Mouse (Mus musculus) forebrain, embryonic 11.5 days (tissue): ENCODE data around the gene Pcca. TPM values are rescaled to one million over a fixed set of nuclear protein-coding genes. Genes with fewer than 3 reads are reported as not detected.

Source experiments
- ATAC-seq: fragments of 200-750 bp; cut with Nextera tagmentation; replicated peaks from 2 replicates; pipeline ENCODE4 v1.8.0; 2017; ENCODE audit warnings: moderate TSS enrichment; ENCODE audit not compliant: low FRiP score
- DNase-seq: peaks from one replicate; pipeline ENCODE4 v3.0.0-alpha.2; 2017; ENCODE audit warnings: low spot score
- H3K27ac ChIP-seq: fragments of 300-500 bp; sonication (generic); 2 replicates; pipeline ENCODE4 v1.5.1; 2014; ENCODE audit warnings: low read depth, low read length
- H3K27me3 ChIP-seq: fragments of 300-500 bp; sonication (generic); 2 replicates; pipeline ENCODE4 v1.6.1; 2014; ENCODE audit warnings: mild to moderate bottlenecking, low read length, mixed read lengths; ENCODE audit not compliant: control insufficient read depth, insufficient read depth
- H3K36me3 ChIP-seq: fragments of 300-500 bp; sonication (generic); 2 replicates; pipeline ENCODE4 v1.6.1; 2014; ENCODE audit warnings: mild to moderate bottlenecking, low read length, moderate library complexity, mixed read lengths; ENCODE audit not compliant: control insufficient read depth, insufficient read depth
- H3K4me1 ChIP-seq: fragments of 300-500 bp; sonication (generic); replicated peaks from 2 replicates; pipeline ENCODE4 v1.6.1; 2014; ENCODE audit warnings: low read length, mixed read lengths; ENCODE audit not compliant: control insufficient read depth, insufficient read depth
- H3K4me2 ChIP-seq: fragments of 300-500 bp; sonication (generic); 2 replicates; pipeline ENCODE4 v1.6.1; 2014; ENCODE audit warnings: low read depth, mild to moderate bottlenecking, low read length, moderate library complexity, mixed read lengths; ENCODE audit not compliant: severe bottlenecking
- H3K4me3 ChIP-seq: fragments of 300-500 bp; sonication (generic); 2 replicates; pipeline ENCODE4 v1.5.1; 2014; ENCODE audit warnings: low read depth, low read length
- H3K9ac ChIP-seq: fragments of 300-500 bp; sonication (generic); 2 replicates; pipeline ENCODE4 v1.6.1; 2014; ENCODE audit warnings: low read length
- H3K9me3 ChIP-seq: fragments of 300-500 bp; sonication (generic); 2 replicates; pipeline ENCODE4 v1.6.1; 2016; ENCODE audit warnings: low read length, mixed read lengths; ENCODE audit not compliant: control insufficient read depth
- WGBS: fragments of 180-500 bp; shearing (Covaris S2); extraction: QIAGEN DNeasy Blood & Tissue Kit; methylation state at CpG from one replicate; pipeline ENCODE4 v1.1.7; 2014; 5-methylcytosine and 5-hydroxymethylcytosine counted together
- polyA plus RNA-seq: library from polyadenylated mRNA; unstranded; fragments of >200 nt; fragmentation: Nextera tagmentation; extraction: Ambion mirVana; gene quantifications from 2 replicates; pipeline ENCODE4 v1.2.1, GENCODE M21; 2014

The Pcca gene
- polyA plus RNA-seq, 1 experiment from 2014 or later = 39.6 TPM

DNA sequence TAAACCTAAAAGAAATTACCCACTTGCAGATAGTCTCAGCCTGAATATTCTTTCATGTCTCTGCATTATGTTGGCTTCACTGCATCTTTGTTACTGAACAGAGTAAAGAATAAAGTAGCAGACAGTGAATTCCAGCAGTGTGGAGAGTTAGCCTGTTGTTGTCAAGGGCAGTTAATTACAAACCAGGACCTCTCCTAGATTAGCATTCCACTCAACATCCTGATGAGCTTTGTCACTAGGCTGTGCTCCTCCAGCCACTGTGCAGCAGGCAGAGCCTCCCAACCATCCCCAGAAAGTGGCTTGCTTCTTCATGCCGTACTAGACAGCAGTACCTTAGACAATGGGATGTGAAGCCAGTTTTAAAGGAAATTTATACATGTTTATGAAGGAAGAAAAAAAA, 72.4 kb downstream of the Pcca start:
- peak; percentile 86 for ATAC-seq
- H3K9ac ChIP-seq = no peak overlapping the region
- H3K4me3 ChIP-seq = no peak overlapping the region
- H3K9me3 ChIP-seq = no peaks in the 10 kb centered on the region
- peaks cover 6% of the 10 kb centered on the region for H3K4me1 ChIP-seq
- no peaks in the 10 kb centered on the region for H3K27me3 ChIP-seq
- DNase-seq = peak; percentile 54
- 30% methylated on average over 1 of the region's 1 CpGs for WGBS
- H3K36me3 ChIP-seq = no peaks in the 10 kb centered on the region
- H3K27ac ChIP-seq = no peak overlapping the region
- H3K4me2 ChIP-seq = no peak overlapping the region

DNA sequence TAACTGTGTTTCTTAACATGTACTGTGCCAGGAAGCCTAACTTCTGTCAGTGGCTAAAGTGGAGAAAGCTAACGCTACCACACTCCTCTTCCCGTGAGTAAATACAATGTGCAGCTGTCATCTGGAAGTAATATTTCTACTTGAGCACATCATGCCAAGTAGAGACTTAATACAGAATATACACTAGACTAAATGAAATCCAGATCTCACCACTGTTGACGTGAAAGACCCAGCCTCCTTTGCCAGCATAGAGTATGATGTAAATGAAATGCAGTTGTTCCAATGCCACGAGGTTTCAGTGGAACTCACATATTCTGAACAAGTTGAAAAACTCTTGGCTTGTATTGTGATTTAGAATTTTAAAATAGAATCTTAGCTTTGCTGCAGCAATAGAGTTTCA, 73.3 kb downstream of the Pcca start:
- Histone ChIP-seq H3K27me3 (no peaks in the 10 kb centered on the region), H3K9me3 (no peaks in the 10 kb centered on the region), H3K9ac (no peak overlapping the region), H3K4me3 (no peak overlapping the region), H3K27ac (no peak overlapping the region), H3K36me3 (no peaks in the 10 kb centered on the region), H3K4me1 (peaks cover 6% of the 10 kb centered on the region), H3K4me2 (no peak overlapping the region)
- DNase-seq (no peak), ATAC-seq (no peak)
- 81% methylated on average over 4 of the region's 4 CpGs for WGBS

GRCm38 (mm10) chr14:122608323-122608722, 74.2 kb downstream of the Pcca start:
- Histone ChIP-seq H3K4me2 (no peak overlapping the region), H3K9me3 (no peaks in the 10 kb centered on the region), H3K36me3 (no peaks in the 10 kb centered on the region), H3K4me3 (no peak overlapping the region), H3K27ac (no peak overlapping the region), H3K4me1 (peaks cover 6% of the 10 kb centered on the region), H3K27me3 (no peaks in the 10 kb centered on the region), H3K9ac (no peak overlapping the region)
- DNase-seq (no peak), ATAC-seq (no peak)
- 89% methylated on average over 2 of the region's 2 CpGs for whole genome bisulfite sequencing

DNA sequence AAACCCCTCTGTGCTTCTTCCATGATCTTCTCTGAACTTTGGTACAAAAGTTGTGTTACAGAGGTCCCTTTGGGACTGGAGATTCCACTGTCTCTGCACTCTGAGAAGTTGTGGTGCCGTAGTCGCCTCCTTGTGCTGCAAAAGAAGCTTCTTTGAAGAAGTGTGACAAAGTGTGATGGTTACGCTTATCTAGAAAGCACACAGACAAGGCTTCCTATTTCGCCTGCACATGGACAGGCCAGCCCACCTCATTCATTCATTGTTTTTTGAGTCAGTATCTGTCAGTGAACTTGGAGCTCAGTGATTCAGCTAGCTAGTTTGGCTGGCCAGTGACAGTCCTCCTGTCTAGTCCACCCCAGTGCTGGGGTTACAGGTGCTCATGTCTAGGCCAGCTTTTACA, 76.9 kb downstream of the Pcca start:
- no peak overlapping the region for H3K27ac ChIP-seq
- H3K36me3 ChIP-seq = no peaks in the 10 kb centered on the region
- no peak overlapping the region for H3K9ac ChIP-seq
- 92% methylated on average over 4 of the region's 4 CpGs for WGBS
- no peak for ATAC-seq
- no peak overlapping the region for H3K4me2 ChIP-seq
- H3K9me3 ChIP-seq = no peaks in the 10 kb centered on the region
- H3K27me3 ChIP-seq = no peaks in the 10 kb centered on the region
- H3K4me3 ChIP-seq = no peak overlapping the region
- DNase-seq = no peak
- peaks cover 4% of the 10 kb centered on the region; the same call in 1 of the 2 replicates for H3K4me1 ChIP-seq

DNA sequence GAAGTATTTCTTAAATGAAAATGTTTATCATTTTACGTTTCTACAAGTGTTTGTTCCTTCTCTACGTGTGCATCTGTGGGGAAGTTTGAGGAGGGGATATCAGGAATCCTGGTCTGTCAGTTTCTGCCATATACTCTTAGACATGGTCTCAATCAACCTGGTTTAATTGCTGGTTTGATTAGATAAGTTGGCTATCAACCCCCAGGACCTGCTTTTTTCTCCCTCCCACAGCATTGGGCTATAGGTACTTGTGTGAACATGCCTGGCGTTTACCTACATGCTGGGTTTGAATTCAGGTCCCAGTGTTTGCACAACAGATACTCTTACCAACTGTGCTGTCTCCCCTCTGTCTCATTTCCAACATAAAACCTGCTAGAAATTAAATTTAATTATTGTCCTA, 78.2 kb downstream of the Pcca start:
- Histone ChIP-seq H3K4me3 (no peak overlapping the region), H3K4me1 (no peaks in the 10 kb centered on the region), H3K9me3 (no peaks in the 10 kb centered on the region), H3K27me3 (no peaks in the 10 kb centered on the region), H3K4me2 (no peak overlapping the region), H3K27ac (no peak overlapping the region), H3K36me3 (no peaks in the 10 kb centered on the region), H3K9ac (no peak overlapping the region)
- ATAC-seq = no peak
- WGBS = 89% methylated on average over 3 of the region's 3 CpGs
- no peak for DNase-seq

DNA sequence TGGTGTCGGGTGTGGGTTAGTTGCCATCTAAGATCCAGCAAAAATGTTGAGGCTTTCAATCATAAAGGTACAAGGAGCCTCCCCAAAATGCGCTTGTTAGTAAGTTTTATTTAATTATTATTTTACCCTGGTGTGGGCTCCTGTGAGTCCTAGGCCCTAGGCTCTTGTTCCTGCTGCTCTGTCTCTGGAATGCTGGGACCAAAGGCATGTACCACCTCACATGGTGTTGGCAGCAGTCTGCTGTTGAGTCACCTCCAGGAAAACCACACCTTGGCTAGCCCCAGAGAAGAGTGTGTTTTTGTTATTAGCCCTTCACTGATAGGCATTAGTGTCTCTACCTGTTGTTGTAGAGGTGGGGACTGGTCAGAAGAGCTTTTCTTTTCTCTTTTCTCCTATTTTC, 83.5 kb downstream of the Pcca start:
- Histone ChIP-seq H3K9me3 (no peaks in the 10 kb centered on the region), H3K4me1 (no peaks in the 10 kb centered on the region), H3K9ac (no peak overlapping the region), H3K4me3 (no peak overlapping the region), H3K36me3 (no peaks in the 10 kb centered on the region), H3K27me3 (no peaks in the 10 kb centered on the region), H3K4me2 (no peak overlapping the region), H3K27ac (no peak overlapping the region)
- 93% methylated on average over 2 of the region's 2 CpGs for WGBS
- no peak for DNase-seq
- ATAC-seq = no peak

DNA sequence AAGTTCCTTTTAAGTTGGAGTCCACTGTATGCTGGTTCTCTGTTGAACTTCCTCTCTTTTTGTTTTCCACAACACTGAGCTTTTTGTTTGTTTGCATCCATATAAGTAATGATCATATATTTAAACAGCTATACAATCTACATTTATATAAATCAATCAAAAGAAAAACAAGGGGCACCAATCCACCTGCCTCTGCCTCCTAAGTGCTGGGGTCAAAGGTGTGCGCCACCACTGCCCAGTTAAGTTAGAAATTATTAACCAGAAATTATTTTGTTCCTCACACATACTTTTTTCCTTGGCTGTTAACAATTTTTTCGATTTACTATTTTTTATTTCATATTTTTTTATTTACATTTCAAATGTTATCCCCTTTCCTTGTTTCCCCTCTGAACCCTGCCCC, 99.3 kb downstream of the Pcca start:
- H3K27ac ChIP-seq = no peak overlapping the region
- DNase-seq (no peak), ATAC-seq (no peak)
- no peak overlapping the region for H3K4me2 ChIP-seq
- no peaks in the 10 kb centered on the region for H3K9me3 ChIP-seq
- no peak overlapping the region for H3K4me3 ChIP-seq
- H3K36me3 ChIP-seq = no peaks in the 10 kb centered on the region
- H3K27me3 ChIP-seq = no peaks in the 10 kb centered on the region
- no peaks in the 10 kb centered on the region; the same call in 1 of the 2 replicates for H3K4me1 ChIP-seq
- WGBS = 99% methylated on average over 2 of the region's 2 CpGs
- H3K9ac ChIP-seq = no peak overlapping the region

DNA sequence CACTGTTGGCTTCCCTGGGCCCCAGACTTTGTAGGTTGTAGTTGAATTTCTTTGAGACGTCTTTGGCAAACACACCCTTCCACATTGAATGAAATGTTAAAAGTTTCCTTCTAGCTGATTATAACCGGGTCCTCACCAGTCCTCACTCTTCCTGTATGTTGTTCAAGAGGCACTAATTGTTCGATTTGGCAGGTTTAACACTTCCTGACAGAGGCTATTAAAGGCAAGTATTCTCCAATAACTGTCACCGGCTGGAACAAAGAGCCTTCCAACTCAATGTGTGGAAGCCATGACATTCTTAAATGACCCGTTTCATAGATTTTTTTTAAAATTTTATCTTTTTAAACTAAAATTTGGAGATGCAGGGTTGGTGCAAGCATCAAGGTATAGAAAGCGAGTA, 102.5 kb downstream of the Pcca start:
- Histone ChIP-seq H3K27me3 (no peaks in the 10 kb centered on the region), H3K4me1 (no peaks in the 10 kb centered on the region; the same call in 1 of the 2 replicates), H3K27ac (no peak overlapping the region), H3K9me3 (no peaks in the 10 kb centered on the region), H3K36me3 (no peaks in the 10 kb centered on the region), H3K4me2 (no peak overlapping the region), H3K9ac (no peak overlapping the region), H3K4me3 (no peak overlapping the region)
- no peak for DNase-seq
- no peak for ATAC-seq
- WGBS = 31% methylated on average over 6 of the region's 6 CpGs

- no peak overlapping the region for H3K4me2 ChIP-seq
- H3K9me3 ChIP-seq = no peaks in the 10 kb centered on the region
- H3K4me3 ChIP-seq = no peak overlapping the region
- H3K27ac ChIP-seq = no peak overlapping the region
- H3K9ac ChIP-seq = no peak overlapping the region
- WGBS = 82% methylated on average over 5 of the region's 5 CpGs
- no peaks in the 10 kb centered on the region for H3K27me3 ChIP-seq
- DNase-seq = no peak
- ATAC-seq = no peak
- H3K4me1 ChIP-seq = no peaks in the 10 kb centered on the region; the same call in 1 of the 2 replicates
- H3K36me3 ChIP-seq = no peaks in the 10 kb centered on the region
These were observed 103.9 kb downstream of the Pcca start for GRCm38 (mm10) chr14:122637798-122638555.
